Mouse (Mus musculus): ENCODE measurements around the gene Cltc.

- no peak for TF ChIP-seq CTCF (IDR thresholded peaks at IDR 0.05; ENCODE audit: insufficient read depth, low read length)
- no peak for TF ChIP-seq POLR2A (IDR thresholded peaks at IDR 0.05; ENCODE audit: borderline replicate concordance, extremely low read depth, low read depth, low read length)
These were observed 38.0 kb downstream of the Cltc start for GRCm38 (mm10) chr11:86719390-86719789.

Data from lung, adult 2 months (tissue).